Mouse (Mus musculus) CH12.LX (cell line): ENCODE measurements at regions not wholly inside any gene's neighbourhood (a gene's known extent, or its start where the extent isn't known, plus 50 kb on each side); places are given as distances from the start of the nearest gene placed in this dataset.

Experiments
- DNase-seq: peaks from one replicate; pipeline ENCODE4 v3.0.0-alpha.2; 2013; ENCODE audit errors: extremely low read depth
- H3K27ac ChIP-seq: 2 replicates; pipeline ENCODE4 v1.5.1; 2012; ENCODE audit warnings: low read depth, mild to moderate bottlenecking, control low read depth, moderate library complexity; ENCODE audit not compliant: insufficient read depth
- H3K27me3 ChIP-seq: replicated peaks from 2 replicates; pipeline ENCODE3; 2012; ENCODE audit warnings: inconsistent platforms
- H3K36me3 ChIP-seq, 2 experiments: replicated peaks in 1 of 2; 2 replicates each; pipeline versions ENCODE3 to v1.6.1; 2012; ENCODE audit warnings: inconsistent platforms in 1 of 2, low read length in 1 of 2, mild to moderate bottlenecking in 1 of 2, mixed read lengths in 1 of 2, moderate library complexity in 1 of 2; ENCODE audit not compliant: control insufficient read depth in 1 of 2, insufficient read depth in 1 of 2
- H3K4me1 ChIP-seq, 2 experiments: 2 replicates each; pipeline ENCODE4 v1.6.1; 2012; ENCODE audit warnings: inconsistent platforms in 1 of 2, moderate library complexity in 1 of 2; ENCODE audit not compliant: insufficient read depth in 2 of 2, control insufficient read depth in 1 of 2
- H3K4me2 ChIP-seq: 2 replicates; pipeline ENCODE4 v1.6.1; 2012; ENCODE audit warnings: low read depth, mild to moderate bottlenecking, control low read depth; ENCODE audit not compliant: poor library complexity, insufficient read depth, severe bottlenecking
- H3K4me3 ChIP-seq, 3 experiments: fragments of 150-350 bp in 1 of 3; sonication (generic) in 1 of 3; replicated peaks in 1 of 3; 2 replicates each; pipeline versions ENCODE3 to v1.5.1; 2011 to 2012; ENCODE audit warnings: low read depth in 2 of 3, low read length in 2 of 3, mild to moderate bottlenecking in 2 of 3, moderate library complexity in 2 of 3, control low read depth in 1 of 3, improper control_type of control experiment in 1 of 3, inconsistent platforms in 1 of 3, mixed read lengths in 1 of 3; ENCODE audit not compliant: poor library complexity in 1 of 3
- H3K79me2 ChIP-seq: replicated peaks from 2 replicates; pipeline ENCODE4 v1.6.1; 2012; ENCODE audit warnings: mild to moderate bottlenecking, moderate library complexity; ENCODE audit not compliant: control insufficient read depth, poor library complexity, insufficient read depth, severe bottlenecking; ENCODE audit errors: extremely low read depth
- H3K9ac ChIP-seq: 2 replicates; pipeline ENCODE4 v1.6.1; 2012; ENCODE audit warnings: low read depth, mild to moderate bottlenecking, control low read depth, moderate library complexity; ENCODE audit not compliant: insufficient read depth
- H3K9me3 ChIP-seq: replicated peaks from 2 replicates; pipeline ENCODE3; 2012; ENCODE audit warnings: low read length, inconsistent platforms, mixed read lengths
- BHLHE40 ChIP-seq: IDR thresholded peaks from 2 replicates; pipeline ENCODE4 v1.6.1; 2011; ENCODE audit warnings: mild to moderate bottlenecking, low read depth, low read length, improper control_type of control experiment
- CHD1 ChIP-seq: IDR thresholded peaks from 2 replicates; pipeline ENCODE4 v1.6.1; 2012; ENCODE audit warnings: low read depth, low read length, improper control_type of control experiment, inconsistent platforms
- CHD2 ChIP-seq: IDR thresholded peaks from 2 replicates; pipeline ENCODE4 v1.6.1; 2011; ENCODE audit warnings: low read length, improper control_type of control experiment
- ELF1 ChIP-seq: IDR thresholded peaks from 2 replicates; pipeline ENCODE4 v1.6.1; 2014; ENCODE audit warnings: low read depth, mild to moderate bottlenecking, inconsistent platforms, low read length, improper control_type of control experiment
- HCFC1 ChIP-seq: IDR thresholded peaks from 2 replicates; pipeline ENCODE4 v1.6.1; 2012; ENCODE audit warnings: low read depth, mild to moderate bottlenecking, inconsistent platforms, low read length, improper control_type of control experiment
- IRF4 ChIP-seq: IDR thresholded peaks from 2 replicates; pipeline ENCODE4 v1.6.1; 2014; ENCODE audit warnings: low read depth, mild to moderate bottlenecking, inconsistent platforms, low read length, improper control_type of control experiment
- KAT2A ChIP-seq: IDR thresholded peaks from 2 replicates; pipeline ENCODE4 v1.6.1; 2012; ENCODE audit warnings: low read length, improper control_type of control experiment, inconsistent platforms; ENCODE audit not compliant: insufficient replicate concordance
- MAFK ChIP-seq: IDR thresholded peaks from 2 replicates; pipeline ENCODE4 v1.6.1; 2011; ENCODE audit warnings: low read length, improper control_type of control experiment; ENCODE audit not compliant: insufficient replicate concordance
- MAX ChIP-seq: IDR thresholded peaks from 2 replicates; pipeline ENCODE4 v1.6.1; 2011; ENCODE audit warnings: low read length, improper control_type of control experiment
- MAZ ChIP-seq: IDR thresholded peaks from 2 replicates; pipeline ENCODE4 v1.6.1; 2012; ENCODE audit warnings: low read depth, mild to moderate bottlenecking, inconsistent platforms, low read length, improper control_type of control experiment, moderate library complexity
- MEF2A ChIP-seq: IDR thresholded peaks from 2 replicates; pipeline ENCODE4 v1.6.1; 2014; ENCODE audit warnings: low read depth, mild to moderate bottlenecking, inconsistent platforms, low read length, improper control_type of control experiment, borderline replicate concordance
- MYC ChIP-seq: IDR thresholded peaks from 2 replicates; pipeline ENCODE4 v1.6.1; 2011; ENCODE audit warnings: low read depth, mild to moderate bottlenecking, improper control_type of control experiment, low read length
- NRF1 ChIP-seq: IDR thresholded peaks from 2 replicates; pipeline ENCODE4 v1.6.1; 2014; ENCODE audit warnings: low read depth, mild to moderate bottlenecking, inconsistent platforms, low read length, improper control_type of control experiment, moderate library complexity
- SMC3 ChIP-seq: IDR thresholded peaks from 2 replicates; pipeline ENCODE4 v1.6.1; 2011; ENCODE audit warnings: low read depth, low read length, improper control_type of control experiment
- USF1 ChIP-seq: IDR thresholded peaks from 2 replicates; pipeline ENCODE4 v1.6.1; 2014; ENCODE audit warnings: low read depth, mild to moderate bottlenecking, inconsistent platforms, low read length, improper control_type of control experiment
- ZC3H11A ChIP-seq: IDR thresholded peaks from 2 replicates; pipeline ENCODE4 v1.6.1; 2012; ENCODE audit warnings: low read depth, mild to moderate bottlenecking, inconsistent platforms, low read length, improper control_type of control experiment
- ZKSCAN1 ChIP-seq: IDR thresholded peaks from 2 replicates; pipeline ENCODE4 v1.6.1; 2012; ENCODE audit warnings: low read depth, inconsistent platforms, low read length, improper control_type of control experiment, borderline replicate concordance
- ZMIZ1 ChIP-seq: IDR thresholded peaks from 2 replicates; pipeline ENCODE4 v1.6.1; 2012; ENCODE audit warnings: low read depth, mild to moderate bottlenecking, inconsistent platforms, low read length, improper control_type of control experiment
- ZNF384 ChIP-seq: IDR thresholded peaks from 2 replicates; pipeline ENCODE4 v1.6.1; 2012; ENCODE audit warnings: low read depth, low read length, improper control_type of control experiment, inconsistent platforms
- dilution Hi-C: fragments of 300-500 bp; cut with MboI; formaldehyde crosslinking; loops from 2 replicates; pipeline ENCODE4 v1.14.3; 2020; ENCODE audit warnings: low sequenced_read_pairs; ENCODE audit not compliant: extremely low pct_unique_long_range_greater_than_20kb, extremely low pct_ligation_motif_present
- in situ Hi-C: fragments of 300-500 bp; cut with MboI; formaldehyde crosslinking; loops from 3 replicates; pipeline ENCODE4 v1.14.3; 2019; ENCODE audit warnings: low sequenced_read_pairs, low pct_ligation_motif_present, low pct_unique_long_range_greater_than_20kb, mixed read lengths

GRCm38 (mm10) chr1:169249021-169249420 is 282.2 kb downstream of the Nuf2 start:
- Histone ChIP-seq H3K9ac (no peak overlapping the region), H3K9me3 (peaks cover 56% of the 10 kb centered on the region), H3K4me1 (no peaks in the 10 kb centered on the region), H3K4me3 (no peak overlapping the region), H3K27ac (no peak overlapping the region), H3K27me3 (no peaks in the 10 kb centered on the region), H3K79me2 (no peaks in the 10 kb centered on the region), H3K36me3 (no peaks in the 10 kb centered on the region), H3K4me2 (no peak overlapping the region)
- dilution Hi-C loops (no loop called here), in situ Hi-C loops (no loop called here)
- TF ChIP-seq HCFC1 (no peak), ZKSCAN1 (no peak), ZNF384 (no peak), CHD1 (no peak), IRF4 (no peak), MAFK (no peak), KAT2A (no peak), MAZ (no peak), NRF1 (no peak), MEF2A (no peak), BHLHE40 (no peak), MAX (no peak), ELF1 (no peak), SMC3 (no peak), CHD2 (no peak)
- no peak for DNase-seq

- H3K4me1 ChIP-seq, result no peaks in the 10 kb centered on the region
- H3K4me2 ChIP-seq, result no peak overlapping the region
- H3K36me3 ChIP-seq, result no peaks in the 10 kb centered on the region
- H3K9me3 ChIP-seq, result peaks cover 57% of the 10 kb centered on the region
- H3K27me3 ChIP-seq, result no peaks in the 10 kb centered on the region
- no peaks in the 10 kb centered on the region for H3K79me2 ChIP-seq
- no peak for TF ChIP-seq USF1
- no peak for TF ChIP-seq MAFK
- TF ChIP-seq ZMIZ1, result no peak
- no peak for TF ChIP-seq IRF4
- no peak for TF ChIP-seq MAZ
- no peak for TF ChIP-seq MYC
- no peak for TF ChIP-seq NRF1
- TF ChIP-seq ZC3H11A, result no peak
- TF ChIP-seq, all 38 proteins: peak for 0
- dilution Hi-C loops, result no loop called here
- Histone ChIP-seq H3K27ac (no peak overlapping the region), H3K9ac (no peak overlapping the region), H3K4me3 (no peak overlapping the region)
- in situ Hi-C loops, result no loop called here
- DNase-seq, result no peak
These were observed 290.9 kb downstream of the Nuf2 start for GRCm38 (mm10) chr1:169240377-169240776.
